Comparison of ENCODE assay signal across 8 mouse cellular contexts in the genomic region with DNA sequence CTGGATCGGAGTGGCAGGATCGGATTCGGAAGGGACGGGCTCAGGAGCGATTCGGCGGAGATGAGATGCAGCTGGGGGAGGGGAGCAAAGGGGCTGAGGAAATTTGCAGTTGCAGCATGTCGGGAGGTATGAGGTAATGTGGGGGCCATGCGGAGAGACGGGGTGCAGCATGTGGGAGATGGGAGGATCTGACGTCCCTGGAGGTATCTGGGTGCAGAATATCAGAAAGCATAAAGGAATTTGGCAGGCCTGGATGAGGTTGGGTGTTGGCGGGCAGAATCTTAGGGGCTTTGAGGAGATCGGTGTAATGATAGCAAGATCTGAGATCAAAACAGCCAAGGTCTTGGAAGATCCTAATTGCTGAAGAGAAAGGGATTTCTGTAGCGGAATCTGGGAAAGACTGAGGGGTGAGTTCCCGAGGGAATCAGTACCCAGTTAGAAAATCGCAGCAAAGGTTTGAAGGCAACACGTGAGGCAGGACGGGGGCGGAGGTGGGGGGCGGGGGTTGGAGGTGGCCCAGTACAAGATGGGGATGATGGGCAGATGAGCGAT. TPM values are rescaled to one million over a fixed set of nuclear protein-coding genes. Genes with fewer than 3 reads are reported as not detected.
DNase-seq lines count a peak whose midpoint lies in the region; ATAC-seq lines count a peak whose summit lies in the region.

No protein-coding gene starts in this region.

- H3K4me3 ChIP-seq in embryonic facial prominence, embryonic 14.5 days (ENCODE audit: low read depth, low read length): peak overlapping the region; percentile 64
- H3K4me3 ChIP-seq in limb, embryonic 13.5 days: peak overlapping the region; percentile 66

- ATAC-seq in embryonic facial prominence, embryonic 14.5 days (ENCODE audit: low read depth): peak; percentile 81
- peak; percentile 85 for ATAC-seq in limb, embryonic 13.5 days (ENCODE audit: low FRiP score, low read depth)
- ATAC-seq in neutrophil, adult 5-6 weeks (ENCODE audit: extremely low read depth, insufficient number of reproducible peaks, low FRiP score, poor library complexity, severe bottlenecking): peak; percentile 21; the same call in 1 of the 2 replicates

- peak overlapping the region; percentile 79 for H3K9ac ChIP-seq in embryonic facial prominence, embryonic 14.5 days (ENCODE audit: low read depth, low read length)
- peak overlapping the region; percentile 82 for H3K9ac ChIP-seq in limb, embryonic 13.5 days

- peak overlapping the region; percentile 85 for H3K4me2 ChIP-seq in embryonic facial prominence, embryonic 14.5 days (ENCODE audit: low read depth, low read length)
- H3K4me2 ChIP-seq in limb, embryonic 13.5 days (replicated peaks): peak overlapping the region; percentile 81

- no peaks in the 10 kb centered on the region for H3K27me3 ChIP-seq in embryonic facial prominence, embryonic 14.5 days (replicated peaks; ENCODE audit: control insufficient read depth, insufficient read depth, low read length)
- H3K27me3 ChIP-seq in limb, embryonic 13.5 days: no peaks in the 10 kb centered on the region

- peaks cover 11% of the 10 kb centered on the region for H3K4me1 ChIP-seq in embryonic facial prominence, embryonic 14.5 days (ENCODE audit: control insufficient read depth, insufficient read depth, low read length)
- H3K4me1 ChIP-seq in limb, embryonic 13.5 days: peaks cover 28% of the 10 kb centered on the region

- peak overlapping the region; percentile 35; the same call in 1 of the 2 replicates for H3K27ac ChIP-seq in embryonic facial prominence, embryonic 14.5 days (replicated peaks; ENCODE audit: low read depth, low read length)
- H3K27ac ChIP-seq in limb, embryonic 13.5 days: peak overlapping the region; percentile 22; the same call in 1 of the 2 replicates

- 1% methylated on average over 21 of the region's 21 CpGs for WGBS in embryonic facial prominence, embryonic 14.5 days
- WGBS in limb, embryonic 13.5 days: under 1% methylated on average over 21 of the region's 21 CpGs

- no peaks in the 10 kb centered on the region for H3K36me3 ChIP-seq in embryonic facial prominence, embryonic 14.5 days (ENCODE audit: control insufficient read depth, insufficient read depth, low read length)
- H3K36me3 ChIP-seq in limb, embryonic 13.5 days: peaks cover 8% of the 10 kb centered on the region; the same call in 1 of the 2 replicates

- H3K9me3 ChIP-seq in embryonic facial prominence, embryonic 14.5 days (ENCODE audit: control insufficient read depth, low read length): no peaks in the 10 kb centered on the region
- H3K9me3 ChIP-seq in limb, embryonic 13.5 days: no peaks in the 10 kb centered on the region

- peak; percentile 22 for DNase-seq in kidney, postnatal 10 days
- no peak for DNase-seq in kidney, adult 8-10 months
- DNase-seq in MN1 (ENCODE audit: low spot score): peak; percentile 32
- DNase-seq in embryonic facial prominence, embryonic 14.5 days (ENCODE audit: low spot score): no peak
- no peak for DNase-seq in right cerebral cortex, postnatal 14 days
- DNase-seq in kidney, postnatal 25 days: no peak

RNA-seq across cellular contexts. Expression of a gene that starts 0.4 kb away (rescaled TPM):
- 46.5 and 49.9 TPM in 2 replicates for polyA plus RNA-seq in embryonic facial prominence, embryonic 14.5 days (2014; fragmentation: Nextera tagmentation; extraction: Ambion mirVana)
- polyA plus RNA-seq in limb, embryonic 13.5 days (2015; fragmentation: Nextera tagmentation; extraction: Ambion mirVana): 58.7 and 64.4 TPM in 2 replicates
- total RNA-seq in neutrophil, adult 5-6 weeks (2017): 1.5 and 2.3 TPM in 2 replicates

Comparison
In these comparisons a context has a peak if more than half of its experiments do, and no peak if none do; other contexts are left out.
1. DNase-seq: peak in kidney, postnatal 10 days (single experiment) and MN1 (single experiment); none in kidney, adult 8-10 months (0 of 2), embryonic facial prominence, embryonic 14.5 days (single experiment), right cerebral cortex, postnatal 14 days (single experiment) and kidney, postnatal 25 days (0 of 2).
2. ATAC-seq: peak in every context shown above with its lines; median percentile 85 in limb, embryonic 13.5 days; 81 in embryonic facial prominence, embryonic 14.5 days; 21 in neutrophil, adult 5-6 weeks.